Mouse (Mus musculus): Measurements from ENCODE around the gene Dmrt1.

GRCm38 (mm10) chr19:25610411-25611111, 105.1 kb downstream of the Dmrt1 start:
- no peak for TF ChIP-seq POLR2A (IDR thresholded peaks at IDR 0.05; ENCODE audit: control insufficient read depth, extremely low read depth, insufficient read depth, low read length, poor library complexity)
- TF ChIP-seq CTCF (IDR thresholded peaks at IDR 0.05; ENCODE audit: borderline replicate concordance, control insufficient read depth, extremely low read depth, insufficient read depth, low read length, poor library complexity) = no peak
